16 mouse cellular contexts compared by ENCODE assay signal in genomic region chr7:103119406-103119805, GRCm38 (mm10). TPM values are rescaled to one million over a fixed set of nuclear protein-coding genes. Genes with fewer than 3 reads are reported as not detected.
DNase-seq lines count a peak whose midpoint lies in the region; ATAC-seq and TF ChIP-seq lines count a peak whose summit lies in the region.
"Had no signal": no experiment of that assay in that cellular context is flagged by ENCODE, and none has a peak within 500 bp of the region (broad histone marks: within the 10 kb centered on the region; RNA-seq: fewer than 3 reads in every experiment).

No protein-coding gene starts in this region.

- no peak for ATAC-seq in hindbrain, embryonic 11.5 days (ENCODE audit: low FRiP score)
- ATAC-seq in liver, embryonic 11.5 days (replicated peaks; ENCODE audit: low FRiP score): no peak
- ATAC-seq: CD4-positive, CD25-positive, alpha-beta regulatory T cell, adult 4 months had no signal

- H3K27ac ChIP-seq in hindbrain, embryonic 11.5 days (ENCODE audit: low read depth, low read length): no peak overlapping the region
- H3K27ac ChIP-seq in hindbrain, embryonic 10.5 days: no peak overlapping the region
- no peak overlapping the region for H3K27ac ChIP-seq in liver, adult 2 months (replicated peaks; ENCODE audit: insufficient read depth, low read depth, low read length)
- H3K27ac ChIP-seq in liver, embryonic 11.5 days (ENCODE audit: low read depth, low read length): no peak overlapping the region
- H3K27ac ChIP-seq in ES-Bruce4 (ENCODE audit: insufficient read depth, low read length): no peak overlapping the region
- H3K27ac ChIP-seq in cortical plate, adult 2 months (ENCODE audit: insufficient read depth, low read length): no peak overlapping the region
- H3K27ac ChIP-seq: hindbrain, embryonic 15.5 days had no signal

- H3K9me3 ChIP-seq in hindbrain, embryonic 11.5 days (ENCODE audit: control insufficient read depth, low read length): no peaks in the 10 kb centered on the region
- H3K9me3 ChIP-seq in hindbrain, embryonic 10.5 days: no peaks in the 10 kb centered on the region
- no peaks in the 10 kb centered on the region for H3K9me3 ChIP-seq in liver, embryonic 11.5 days (ENCODE audit: control insufficient read depth, low read length)
- no peaks in the 10 kb centered on the region for H3K9me3 ChIP-seq in ES-Bruce4 (replicated peaks; ENCODE audit: control insufficient read depth, insufficient read depth, low read length, poor library complexity, severe bottlenecking)
- H3K9me3 ChIP-seq: hindbrain, embryonic 15.5 days had no signal

- H3K27me3 ChIP-seq in hindbrain, embryonic 11.5 days (ENCODE audit: control insufficient read depth, insufficient read depth, low read length): no peaks in the 10 kb centered on the region
- no peaks in the 10 kb centered on the region for H3K27me3 ChIP-seq in hindbrain, embryonic 10.5 days (ENCODE audit: insufficient read depth, poor library complexity, severe bottlenecking)
- no peaks in the 10 kb centered on the region for H3K27me3 ChIP-seq in liver, adult 2 months (ENCODE audit: control insufficient read depth, insufficient read depth, low read length)
- no peaks in the 10 kb centered on the region for H3K27me3 ChIP-seq in liver, embryonic 11.5 days (replicated peaks; ENCODE audit: control insufficient read depth, insufficient read depth, low read length)
- H3K27me3 ChIP-seq in ES-Bruce4 (ENCODE audit: control insufficient read depth, insufficient read depth, low read length, poor library complexity, severe bottlenecking): no peaks in the 10 kb centered on the region
- H3K27me3 ChIP-seq: hindbrain, embryonic 15.5 days had no signal

- no peaks in the 10 kb centered on the region for H3K79me2 ChIP-seq in liver, adult 2 months (ENCODE audit: control insufficient read depth, insufficient read depth, low read length)

- no peak for TF ChIP-seq EP300 in ES-Bruce4 (IDR thresholded peaks at IDR 0.05; ENCODE audit: insufficient read depth, low read depth, low read length)

- no peaks in the 10 kb centered on the region for H3K36me3 ChIP-seq in hindbrain, embryonic 11.5 days (ENCODE audit: control insufficient read depth, insufficient read depth, low read length)
- no peaks in the 10 kb centered on the region for H3K36me3 ChIP-seq in hindbrain, embryonic 10.5 days
- H3K36me3 ChIP-seq in liver, adult 2 months (ENCODE audit: control insufficient read depth, insufficient read depth, low read length): no peaks in the 10 kb centered on the region
- no peaks in the 10 kb centered on the region for H3K36me3 ChIP-seq in liver, embryonic 11.5 days (ENCODE audit: control insufficient read depth, insufficient read depth, low read length)
- no peaks in the 10 kb centered on the region for H3K36me3 ChIP-seq in ES-Bruce4 (ENCODE audit: control insufficient read depth, insufficient read depth, low read length, poor library complexity, severe bottlenecking)
- H3K36me3 ChIP-seq: hindbrain, embryonic 15.5 days had no signal

- no peak for TF ChIP-seq POLR2A in liver, adult 2 months (IDR thresholded peaks at IDR 0.05; ENCODE audit: extremely low read depth, insufficient read depth, low read length)
- no peak for TF ChIP-seq POLR2A in ES-Bruce4 (IDR thresholded peaks at IDR 0.05; ENCODE audit: insufficient read depth, low read length)
- no peak for TF ChIP-seq POLR2A in cortical plate, adult 2 months (IDR thresholded peaks at IDR 0.05; ENCODE audit: extremely low read depth, insufficient read depth, low read length)

- H3K4me2 ChIP-seq in hindbrain, embryonic 11.5 days (replicated peaks; ENCODE audit: low read depth, low read length): no peak overlapping the region
- no peak overlapping the region for H3K4me2 ChIP-seq in liver, embryonic 11.5 days
- H3K4me2 ChIP-seq: hindbrain, embryonic 15.5 days had no signal

- H3K4me3 ChIP-seq in hindbrain, embryonic 11.5 days (ENCODE audit: low read depth, low read length): no peak overlapping the region
- H3K4me3 ChIP-seq in hindbrain, embryonic 10.5 days: no peak overlapping the region
- no peak overlapping the region for H3K4me3 ChIP-seq in liver, adult 2 months (ENCODE audit: insufficient read depth, low read depth, low read length)
- H3K4me3 ChIP-seq in liver, embryonic 11.5 days (ENCODE audit: low read depth, low read length): no peak overlapping the region
- H3K4me3 ChIP-seq in ES-Bruce4 (ENCODE audit: low read depth, low read length): no peak overlapping the region
- H3K4me3 ChIP-seq in cortical plate, adult 2 months (ENCODE audit: insufficient read depth, low read length): no peak overlapping the region
- H3K4me3 ChIP-seq: hindbrain, embryonic 15.5 days had no signal

- peak; percentile 4 for DNase-seq in hindbrain, embryonic 11.5 days (ENCODE audit: low spot score)
- no peak for DNase-seq in hindbrain, embryonic 10.5 days (ENCODE audit: low spot score)
- no peak for DNase-seq in liver, adult 2 months (ENCODE audit: extremely low read depth, low read depth, low spot score)
- no peak for DNase-seq in liver, embryonic 11.5 days (ENCODE audit: low spot score)
- no peak for DNase-seq in testis, postnatal 10 days (ENCODE audit: low spot score)
- DNase-seq in cerebellum, adult 9-11 months: no peak

- 48% methylated on average over 3 of the region's 3 CpGs for WGBS in hindbrain, embryonic 11.5 days
- 47% methylated on average over 3 of the region's 3 CpGs for WGBS in hindbrain, embryonic 10.5 days
- 41% methylated on average over 3 of the region's 3 CpGs for WGBS in liver, adult 2 months
- WGBS in liver, embryonic 11.5 days: 40% methylated on average over 3 of the region's 3 CpGs

- no peak overlapping the region for H3K9ac ChIP-seq in hindbrain, embryonic 11.5 days (ENCODE audit: low read depth, low read length)
- H3K9ac ChIP-seq in liver, adult 2 months (ENCODE audit: low read depth, low read length): no peak overlapping the region
- H3K9ac ChIP-seq in liver, embryonic 11.5 days (ENCODE audit: low read depth, low read length): no peak overlapping the region
- H3K9ac ChIP-seq in ES-Bruce4 (ENCODE audit: low read depth, poor library complexity, severe bottlenecking): no peak overlapping the region
- H3K9ac ChIP-seq: hindbrain, embryonic 15.5 days had no signal

- H3K4me1 ChIP-seq in hindbrain, embryonic 11.5 days (replicated peaks; ENCODE audit: control insufficient read depth, insufficient read depth, low read length): no peaks in the 10 kb centered on the region
- H3K4me1 ChIP-seq in hindbrain, embryonic 10.5 days (replicated peaks): no peaks in the 10 kb centered on the region
- H3K4me1 ChIP-seq in liver, adult 2 months (ENCODE audit: control insufficient read depth, insufficient read depth, low read length): no peaks in the 10 kb centered on the region
- H3K4me1 ChIP-seq in liver, embryonic 11.5 days (replicated peaks; ENCODE audit: control insufficient read depth, insufficient read depth, low read length): no peaks in the 10 kb centered on the region
- H3K4me1 ChIP-seq in ES-Bruce4 (ENCODE audit: control insufficient read depth, insufficient read depth, low read length): no peaks in the 10 kb centered on the region
- no peaks in the 10 kb centered on the region for H3K4me1 ChIP-seq in cortical plate, adult 2 months (ENCODE audit: control insufficient read depth, insufficient read depth, low read length)
- H3K4me1 ChIP-seq: hindbrain, embryonic 15.5 days had no signal

- TF ChIP-seq CTCF in liver, adult 2 months (IDR thresholded peaks at IDR 0.05; ENCODE audit: low read depth, low read length): peak; percentile 9; the same call in 1 of the 2 replicates
- TF ChIP-seq CTCF in ES-Bruce4 (IDR thresholded peaks at IDR 0.05; ENCODE audit: low read depth, low read length): peak; percentile 41
- TF ChIP-seq CTCF in cortical plate, adult 2 months (IDR thresholded peaks at IDR 0.05; ENCODE audit: extremely low read depth, insufficient read depth, low read length): peak; percentile 48

RNA-seq across cellular contexts. Expression of gene Olfr586, which starts 6.0 kb away (rescaled TPM):
- not detected in 2 replicates for polyA plus RNA-seq in hindbrain, embryonic 11.5 days (2014; fragmentation: Nextera tagmentation; extraction: Ambion mirVana)
- not detected in 2 replicates for polyA plus RNA-seq in hindbrain, embryonic 10.5 days (2016; fragmentation: Nextera tagmentation; extraction: Ambion mirVana)
- total RNA-seq in liver, adult 2 months (2014; rRNA removed): not detected in 2 replicates
- polyA plus RNA-seq in liver, adult 2 months (2012; rRNA removed): not detected in 2 replicates
- polyA plus RNA-seq in liver, embryonic 11.5 days (2014; fragmentation: Nextera tagmentation; extraction: Ambion mirVana): not detected in 2 replicates
- not detected in 2 replicates for polyA plus RNA-seq in ES-Bruce4 (2011; ENCODE audit: insufficient read depth, insufficient read length, low read depth, missing spikeins)
- not detected in 2 replicates for polyA plus RNA-seq in cortical plate, adult 2 months (2012; rRNA removed)
- total RNA-seq: common myeloid progenitor, adult 5-6 weeks; layer of hippocampus, adult 18-20 months; left cerebral cortex, postnatal 36 days; neutrophil, adult 5-6 weeks had no signal
- polyA plus RNA-seq: CD4-positive, CD25-positive, alpha-beta regulatory T cell, adult 4 months; hindbrain, embryonic 15.5 days; lung, embryonic 16.5 days; small intestine, adult 2 months had no signal

RNA-seq across cellular contexts. Expression of gene Olfr588-ps1, which starts 21.3 kb away (rescaled TPM):
- not detected in 2 replicates for polyA plus RNA-seq in hindbrain, embryonic 11.5 days (2014; fragmentation: Nextera tagmentation; extraction: Ambion mirVana)
- polyA plus RNA-seq in hindbrain, embryonic 10.5 days (2016; fragmentation: Nextera tagmentation; extraction: Ambion mirVana): not detected in 2 replicates
- total RNA-seq in liver, adult 2 months (2014; rRNA removed): not detected in 2 replicates
- not detected in 2 replicates for polyA plus RNA-seq in liver, adult 2 months (2012; rRNA removed)
- not detected in 2 replicates for polyA plus RNA-seq in liver, embryonic 11.5 days (2014; fragmentation: Nextera tagmentation; extraction: Ambion mirVana)
- not detected in 2 replicates for polyA plus RNA-seq in ES-Bruce4 (2011; ENCODE audit: insufficient read depth, insufficient read length, low read depth, missing spikeins)
- not detected in 2 replicates for polyA plus RNA-seq in cortical plate, adult 2 months (2012; rRNA removed)
- total RNA-seq: common myeloid progenitor, adult 5-6 weeks; layer of hippocampus, adult 18-20 months; left cerebral cortex, postnatal 36 days; neutrophil, adult 5-6 weeks had no signal
- polyA plus RNA-seq: CD4-positive, CD25-positive, alpha-beta regulatory T cell, adult 4 months; hindbrain, embryonic 15.5 days; lung, embryonic 16.5 days; small intestine, adult 2 months had no signal

RNA-seq across cellular contexts. Expression of gene Olfr585, which starts 21.9 kb away (rescaled TPM):
- polyA plus RNA-seq in hindbrain, embryonic 11.5 days (2014; fragmentation: Nextera tagmentation; extraction: Ambion mirVana): not detected in 2 replicates
- not detected in 2 replicates for polyA plus RNA-seq in hindbrain, embryonic 10.5 days (2016; fragmentation: Nextera tagmentation; extraction: Ambion mirVana)
- total RNA-seq in liver, adult 2 months (2014; rRNA removed): not detected in 2 replicates
- not detected in 2 replicates for polyA plus RNA-seq in liver, adult 2 months (2012; rRNA removed)
- not detected in 2 replicates for polyA plus RNA-seq in liver, embryonic 11.5 days (2014; fragmentation: Nextera tagmentation; extraction: Ambion mirVana)
- polyA plus RNA-seq in ES-Bruce4 (2011; ENCODE audit: insufficient read depth, insufficient read length, low read depth, missing spikeins): not detected in 2 replicates
- polyA plus RNA-seq in cortical plate, adult 2 months (2012; rRNA removed): not detected in 2 replicates
- total RNA-seq: common myeloid progenitor, adult 5-6 weeks; layer of hippocampus, adult 18-20 months; left cerebral cortex, postnatal 36 days; neutrophil, adult 5-6 weeks had no signal
- polyA plus RNA-seq: CD4-positive, CD25-positive, alpha-beta regulatory T cell, adult 4 months; hindbrain, embryonic 15.5 days; lung, embryonic 16.5 days; small intestine, adult 2 months had no signal

RNA-seq across cellular contexts. Expression of gene Olfr589, which starts 36.8 kb away (rescaled TPM):
- polyA plus RNA-seq in hindbrain, embryonic 11.5 days (2014; fragmentation: Nextera tagmentation; extraction: Ambion mirVana): not detected in 2 replicates
- not detected in 2 replicates for polyA plus RNA-seq in hindbrain, embryonic 10.5 days (2016; fragmentation: Nextera tagmentation; extraction: Ambion mirVana)
- total RNA-seq in liver, adult 2 months (2014; rRNA removed): not detected in 2 replicates
- polyA plus RNA-seq in liver, adult 2 months (2012; rRNA removed): not detected in 2 replicates
- not detected in 2 replicates for polyA plus RNA-seq in liver, embryonic 11.5 days (2014; fragmentation: Nextera tagmentation; extraction: Ambion mirVana)
- not detected in 2 replicates for polyA plus RNA-seq in ES-Bruce4 (2011; ENCODE audit: insufficient read depth, insufficient read length, low read depth, missing spikeins)
- not detected in 2 replicates for polyA plus RNA-seq in cortical plate, adult 2 months (2012; rRNA removed)
- total RNA-seq: common myeloid progenitor, adult 5-6 weeks; layer of hippocampus, adult 18-20 months; left cerebral cortex, postnatal 36 days; neutrophil, adult 5-6 weeks had no signal
- polyA plus RNA-seq: CD4-positive, CD25-positive, alpha-beta regulatory T cell, adult 4 months; hindbrain, embryonic 15.5 days; lung, embryonic 16.5 days; small intestine, adult 2 months had no signal

RNA-seq across cellular contexts. Expression of gene Olfr584, which starts 37.7 kb away (rescaled TPM):
- polyA plus RNA-seq in hindbrain, embryonic 11.5 days (2014; fragmentation: Nextera tagmentation; extraction: Ambion mirVana): not detected in 2 replicates
- polyA plus RNA-seq in hindbrain, embryonic 10.5 days (2016; fragmentation: Nextera tagmentation; extraction: Ambion mirVana): not detected in 2 replicates
- total RNA-seq in liver, adult 2 months (2014; rRNA removed): not detected in 2 replicates
- polyA plus RNA-seq in liver, adult 2 months (2012; rRNA removed): not detected in 2 replicates
- polyA plus RNA-seq in liver, embryonic 11.5 days (2014; fragmentation: Nextera tagmentation; extraction: Ambion mirVana): not detected in 2 replicates
- polyA plus RNA-seq in ES-Bruce4 (2011; ENCODE audit: insufficient read depth, insufficient read length, low read depth, missing spikeins): not detected in 2 replicates
- not detected in 2 replicates for polyA plus RNA-seq in cortical plate, adult 2 months (2012; rRNA removed)
- total RNA-seq: common myeloid progenitor, adult 5-6 weeks; layer of hippocampus, adult 18-20 months; left cerebral cortex, postnatal 36 days; neutrophil, adult 5-6 weeks had no signal
- polyA plus RNA-seq: CD4-positive, CD25-positive, alpha-beta regulatory T cell, adult 4 months; hindbrain, embryonic 15.5 days; lung, embryonic 16.5 days; small intestine, adult 2 months had no signal
